Mouse (Mus musculus) granulocyte monocyte progenitor cell, adult 5-6 weeks (primary cell): ENCODE measurements around the gene Synj2. TPM values are rescaled to one million over a fixed set of nuclear protein-coding genes. Genes with fewer than 3 reads are reported as not detected.

Source experiments
- total RNA-seq, 2 experiments: library from RNA; stranded (forward) in 1 of 2; stranded (reverse) in 1 of 2; fragments of 200-712, 200-1000 nt in 1 of 2; fragments of >200 nt in 1 of 2; fragmentation: Nextera tagmentation in 1 of 2; gene quantifications; 2 replicates each; pipeline ENCODE4 v1.2.3; 2014 to 2017

Synj2 gene
- total RNA-seq, 2 experiments from 2014 or later = 11.6 to 14.4 TPM

Other genes starting within 250 kb of the Synj2 start
- gene Snx9, start 100.0 kb upstream of the Synj2 start, total RNA-seq (2014; fragmentation: Nextera tagmentation) = 29.5 and 33.9 TPM in 2 replicates
- 26.9 and 28.8 TPM in 2 replicates for gene Snx9, start 100.0 kb upstream of the Synj2 start, total RNA-seq (2017)
- gene Serac1, start 138.5 kb downstream of the Synj2 start, total RNA-seq (2014; fragmentation: Nextera tagmentation) = 4.3 and 5.0 TPM in 2 replicates
- 1.9 and 5.5 TPM in 2 replicates for gene Serac1, start 138.5 kb downstream of the Synj2 start, total RNA-seq (2017)
- 63.8 and 77.1 TPM in 2 replicates for gene Gtf2h5, start 138.5 kb downstream of the Synj2 start, total RNA-seq (2014; fragmentation: Nextera tagmentation)
- 53.3 and 74.9 TPM in 2 replicates for gene Gtf2h5, start 138.5 kb downstream of the Synj2 start, total RNA-seq (2017)
- 1.0 and 3.1 TPM in 2 replicates for gene Tulp4, start 165.2 kb downstream of the Synj2 start, total RNA-seq (2014; fragmentation: Nextera tagmentation)
- gene Tulp4, start 165.2 kb downstream of the Synj2 start, total RNA-seq (2017) = 9.5 and 9.8 TPM in 2 replicates